Mouse (Mus musculus) T-helper 17 cell (primary cell): ENCODE results near the gene Rgs5.

Source experiments
- in situ Hi-C, 2 experiments: fragments of 300-600 bp; cut with MboI, MseI; formaldehyde crosslinking; loops; 1 replicate in 1 of 2; 2 replicates in 1 of 2; pipeline ENCODE4 v1.15.1; 2025; ENCODE audit warnings: high pct_unique_total_duplicates in 2 of 2

The Rgs5 gene

GRCm38 (mm10) chr1:169704395-169705087 lies 49.2 kb downstream of the Rgs5 start:
- in situ Hi-C loops = no loop called here

GRCm38 (mm10) chr1:169721836-169722235 lies 66.5 kb downstream of the Rgs5 start:
- in situ Hi-C loops = no loop called here

GRCm38 (mm10) chr1:169726319-169726718 lies 71.0 kb downstream of the Rgs5 start:
- in situ Hi-C loops = no loop called here

GRCm38 (mm10) chr1:169730599-169731100 lies 75.3 kb downstream of the Rgs5 start:
- in situ Hi-C loops = no loop called here

GRCm38 (mm10) chr1:169736139-169736538 lies 80.8 kb downstream of the Rgs5 start:
- in situ Hi-C loops = no loop called here

GRCm38 (mm10) chr1:169737231-169737630 lies 81.9 kb downstream of the Rgs5 start:
- in situ Hi-C loops = no loop called here

GRCm38 (mm10) chr1:169741147-169741546 lies 85.8 kb downstream of the Rgs5 start:
- in situ Hi-C loops = no loop called here
